Mouse (Mus musculus) gastrocnemius, postnatal 25 days (tissue): ENCODE data around the gene Zcrb1. TPM values are rescaled to one million over a fixed set of nuclear protein-coding genes. Genes with fewer than 3 reads are reported as not detected.

ENCODE experiments used
- DNase-seq: peaks from one replicate; pipeline ENCODE4 v3.0.0; 2022
- total RNA-seq, 2 experiments: library from RNA; stranded (reverse); gene quantifications; 1 replicate in 1 of 2; 2 replicates in 1 of 2; pipeline ENCODE4 v1.2.3; 2021

The Zcrb1 gene
- total RNA-seq, 2 experiments from 2014 or later = 91.9 to 104 TPM

DNA sequence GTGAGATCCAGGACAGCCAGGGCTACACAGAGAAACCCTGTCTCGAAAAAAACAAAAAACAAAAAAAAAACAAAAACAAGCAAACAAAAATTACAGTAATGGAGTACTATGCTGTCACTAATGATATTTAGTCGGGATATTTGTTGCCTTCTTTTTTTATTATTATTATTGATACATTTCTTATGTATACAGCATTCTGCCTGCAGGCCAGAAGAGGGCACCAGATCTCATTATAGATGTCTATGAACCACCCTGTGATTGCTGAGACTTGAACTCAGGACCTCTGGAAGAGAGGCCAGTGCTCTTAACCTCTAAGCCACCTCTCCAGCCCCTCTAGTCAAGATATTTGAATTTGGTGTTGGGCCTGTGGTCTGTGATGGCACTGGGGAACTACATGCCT lies 26.3 kb downstream of the Zcrb1 start:
- no peak for DNase-seq

DNA sequence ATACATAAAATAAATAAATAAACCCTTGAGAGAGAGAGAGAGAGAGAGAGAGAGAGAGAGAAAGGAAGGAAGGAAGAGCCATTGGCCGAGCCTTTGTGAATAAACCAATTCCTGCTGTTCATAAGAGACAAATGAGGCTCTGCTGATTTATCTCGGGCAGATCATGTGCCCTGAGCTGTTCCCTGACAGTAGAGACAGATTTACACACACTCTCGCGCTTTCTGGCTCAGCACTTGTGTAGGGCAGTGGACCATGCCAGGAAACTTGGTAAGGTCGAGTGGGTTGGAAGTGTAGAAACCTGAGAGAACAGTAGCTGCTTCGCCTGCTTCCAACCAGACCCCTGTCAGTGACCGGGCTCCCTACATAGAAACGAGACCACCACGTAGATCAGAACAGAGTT lies 29.6 kb downstream of the Zcrb1 start:
- DNase-seq = no peak

DNA sequence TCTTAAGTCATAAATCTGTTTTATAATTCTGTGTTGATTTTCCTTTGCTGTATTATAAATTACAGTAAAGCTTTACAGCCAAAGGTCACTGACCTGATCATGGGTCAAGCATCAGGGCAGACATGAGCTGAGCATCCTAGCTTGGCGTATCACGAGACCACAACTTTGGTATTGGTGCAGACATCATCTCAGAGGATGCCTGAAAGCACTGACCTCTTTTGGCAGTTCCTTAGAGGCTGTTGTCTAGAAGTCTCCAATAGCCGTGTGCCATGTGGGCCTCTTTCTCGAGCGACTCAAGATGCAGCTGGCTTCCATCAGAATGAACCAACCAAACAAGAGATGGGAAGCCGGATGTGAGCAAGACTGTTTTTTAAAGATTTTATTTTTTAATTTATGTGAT lies 32.6 kb downstream of the Zcrb1 start:
- DNase-seq = no peak

DNA sequence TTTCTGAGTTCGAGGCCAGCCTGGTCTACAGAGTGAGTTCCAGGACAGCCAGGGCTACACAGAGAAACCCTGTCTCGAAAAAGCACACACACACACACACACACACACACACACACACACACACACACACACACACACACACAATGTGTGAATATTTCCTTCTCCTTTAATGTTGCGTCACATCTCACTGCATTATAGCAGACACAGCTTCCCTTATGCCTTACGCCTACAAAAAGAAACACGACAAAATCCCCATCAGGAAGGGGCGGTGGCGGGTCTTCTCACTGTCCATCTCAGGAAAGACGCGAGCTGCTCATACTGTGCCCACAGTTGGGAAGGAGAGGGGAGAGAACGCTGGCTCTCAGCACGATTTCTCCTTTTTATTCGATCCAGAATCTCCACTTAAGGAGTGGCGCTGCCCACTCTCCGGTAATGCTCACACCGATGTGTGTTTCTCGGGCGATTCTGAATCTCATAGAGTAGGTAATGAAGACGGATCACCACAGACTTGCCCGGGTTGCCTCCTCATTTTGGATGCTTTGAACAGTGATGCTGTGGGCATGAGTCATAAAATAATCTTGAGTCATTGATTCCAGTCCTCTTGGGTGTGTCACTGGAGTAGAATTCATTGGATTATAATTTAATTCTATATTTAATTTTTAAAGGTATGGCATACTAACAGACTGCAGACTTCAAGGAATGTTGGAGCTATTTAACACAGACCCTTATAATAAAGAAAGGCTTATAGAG lies 39.6 kb downstream of the Zcrb1 start:
- no peak for DNase-seq

DNA sequence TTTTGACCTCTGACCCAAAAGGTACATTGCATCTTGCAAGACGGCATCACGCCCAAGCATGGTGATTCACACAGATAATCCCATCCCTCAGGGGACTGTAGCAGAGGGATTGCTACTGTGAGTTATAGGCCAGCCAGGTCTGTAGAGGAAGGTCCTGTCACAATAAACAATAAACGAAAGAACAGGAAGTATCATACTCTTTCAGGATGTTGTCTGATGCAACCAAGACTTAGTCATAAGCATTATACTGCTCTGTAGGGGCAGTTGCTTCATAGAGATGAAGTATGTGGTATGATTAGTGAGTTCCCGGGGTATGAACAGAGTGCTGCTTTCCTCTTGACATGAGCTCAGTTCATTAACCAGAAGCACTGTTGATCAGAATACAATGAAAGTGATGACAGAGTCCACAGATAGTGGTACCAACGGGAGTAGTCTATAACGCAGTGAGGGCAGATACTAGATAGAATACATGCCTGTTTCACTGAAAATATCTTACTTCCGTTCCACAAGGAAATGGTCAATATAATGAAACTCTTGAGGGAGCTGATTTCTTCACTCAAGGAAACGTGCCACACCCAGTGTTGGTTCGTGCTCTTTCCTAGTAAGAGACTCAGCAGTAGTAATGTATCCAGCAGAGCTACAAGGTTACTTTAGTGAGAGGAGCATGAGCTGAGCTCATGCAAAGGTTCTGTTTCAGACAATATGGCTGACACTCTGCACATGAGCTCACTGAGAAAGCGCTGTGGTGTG lies 57.3 kb downstream of the Zcrb1 start:
- DNase-seq = no peak

DNA sequence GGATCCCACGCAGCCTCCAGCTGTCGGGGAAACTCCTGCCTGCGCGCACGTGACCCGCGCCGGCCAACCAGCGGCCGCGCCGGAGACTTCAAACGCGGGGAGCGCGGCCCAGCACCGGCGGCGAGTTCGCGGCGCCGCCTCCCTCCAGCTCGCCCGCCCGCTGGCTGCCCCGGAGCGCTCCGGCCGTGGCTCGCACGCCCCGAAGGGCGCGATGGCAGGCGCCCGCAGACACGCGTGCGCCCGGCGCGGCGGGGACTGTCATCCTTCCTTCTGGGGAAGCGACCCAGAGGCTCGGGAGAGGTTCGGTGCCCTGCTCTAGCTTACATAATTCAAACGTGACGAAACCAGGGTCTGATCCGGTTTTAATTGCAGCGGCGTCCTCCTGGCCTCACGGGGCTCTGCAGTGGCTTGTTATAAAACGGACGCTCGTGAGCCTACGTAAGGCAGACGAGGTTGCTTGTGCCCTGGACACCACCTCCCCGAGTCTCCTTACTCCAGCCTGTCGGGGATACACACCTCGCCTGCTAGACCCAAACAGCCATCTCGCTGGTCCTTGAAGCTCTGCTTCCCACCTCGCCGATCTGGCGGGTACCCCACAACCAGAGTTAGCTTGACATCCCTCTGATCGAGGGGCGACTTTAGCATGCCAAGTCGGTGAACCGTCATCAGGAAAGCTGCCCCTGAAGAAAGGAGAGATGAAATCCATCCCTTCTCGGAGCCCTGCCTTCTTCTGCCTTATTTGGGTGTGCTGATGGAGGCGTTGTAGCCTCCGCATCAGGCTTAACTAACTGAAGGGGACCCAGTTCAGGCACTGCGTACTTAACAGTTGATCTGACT lies 61.0 kb downstream of the Zcrb1 start, which contains the start of gene Yaf2:
Gene Yaf2, minus strand, starts transcription at position 11 of the 837 bp plus-strand sequence.
- DNase-seq = peak; percentile 89

DNA sequence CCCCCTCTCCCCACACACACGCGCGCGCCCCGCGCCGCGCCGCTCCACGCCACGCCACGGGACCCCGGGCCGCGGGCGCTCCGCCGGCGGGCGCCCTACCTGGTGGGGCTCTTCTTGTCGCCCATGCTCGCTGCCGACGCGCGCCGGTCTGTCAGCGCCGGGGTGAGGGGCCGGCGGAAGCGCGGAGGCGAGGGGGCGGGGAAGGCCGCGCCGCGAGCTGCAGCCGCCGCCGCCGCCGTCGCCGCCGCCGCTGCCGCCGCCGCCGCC lies 61.5 kb downstream of the Zcrb1 start:
- DNase-seq = no peak

Other genes starting within 250 kb of the Zcrb1 start
- 1 to 10 TPM; 5.0 to 5.4 TPM for gene Gxylt1, start 123.2 kb downstream of the Zcrb1 start, total RNA-seq
- 10 to 100 TPM; 13.3 to 14.6 TPM for gene Yaf2, start 61.4 kb downstream of the Zcrb1 start, total RNA-seq
- 10 to 100 TPM; 13.6 to 13.7 TPM for gene Pphln1, start within 50 bp of the Zcrb1 start, total RNA-seq
- 1 to 10 TPM; 4.1 to 4.3 TPM for gene Prickle1, start 197.6 kb upstream of the Zcrb1 start, total RNA-seq